Mouse (Mus musculus) thymus, adult 2 months (tissue): ENCODE measurements at regions not wholly inside any gene's neighbourhood (a gene's known extent, or its start where the extent isn't known, plus 50 kb on each side); places are given as distances from the start of the nearest gene placed in this dataset.
A peak's percentile ranks its signal among the peaks of the same experiment; 100 is the strongest.

Experiments
- DNase-seq: peaks from one replicate; pipeline ENCODE4 v3.0.0; 2021
- H3K27ac ChIP-seq: fragments of 200-500 bp; 2 replicates; pipeline ENCODE4 v1.5.1; 2012; ENCODE audit warnings: low read length, control low read depth; ENCODE audit not compliant: control insufficient read depth, insufficient read depth
- H3K27me3 ChIP-seq: fragments of 200-500 bp; 2 replicates; pipeline ENCODE4 v1.6.1; 2012; ENCODE audit warnings: mild to moderate bottlenecking, low read length, moderate library complexity, mixed read lengths; ENCODE audit not compliant: control insufficient read depth, insufficient read depth
- H3K36me3 ChIP-seq: fragments of 200-500 bp; 2 replicates; pipeline ENCODE4 v1.6.1; 2012; ENCODE audit warnings: mild to moderate bottlenecking, low read length, moderate library complexity; ENCODE audit not compliant: control insufficient read depth, insufficient read depth
- H3K4me1 ChIP-seq: fragments of 200-500 bp; replicated peaks from 2 replicates; pipeline ENCODE4 v1.6.1; 2012; ENCODE audit warnings: low read length; ENCODE audit not compliant: control insufficient read depth, insufficient read depth
- H3K4me3 ChIP-seq: fragments of 200-500 bp; 2 replicates; pipeline ENCODE4 v1.5.1; 2012; ENCODE audit warnings: mild to moderate bottlenecking, low read length, control low read depth, moderate library complexity; ENCODE audit not compliant: control insufficient read depth, insufficient read depth
- CTCF ChIP-seq: fragments of 200-500 bp; IDR thresholded peaks from 2 replicates; pipeline ENCODE4 v1.5.1; 2012; ENCODE audit warnings: mild to moderate bottlenecking, control low read depth, low read length, moderate library complexity, borderline replicate concordance; ENCODE audit not compliant: control insufficient read depth, poor library complexity, insufficient read depth; ENCODE audit errors: extremely low read depth
- POLR2A ChIP-seq: fragments of 200-500 bp; IDR thresholded peaks from 2 replicates; pipeline ENCODE4 v1.6.1; 2012; ENCODE audit warnings: mild to moderate bottlenecking, low read length, control low read depth, moderate library complexity; ENCODE audit not compliant: control insufficient read depth, poor library complexity, insufficient read depth; ENCODE audit errors: extremely low read depth
- WGBS: fragments of 180-500 bp; shearing (Covaris S2); methylation state at CpG from one replicate; pipeline ENCODE4 v1.1.7; 2018; 5-methylcytosine and 5-hydroxymethylcytosine counted together

DNA sequence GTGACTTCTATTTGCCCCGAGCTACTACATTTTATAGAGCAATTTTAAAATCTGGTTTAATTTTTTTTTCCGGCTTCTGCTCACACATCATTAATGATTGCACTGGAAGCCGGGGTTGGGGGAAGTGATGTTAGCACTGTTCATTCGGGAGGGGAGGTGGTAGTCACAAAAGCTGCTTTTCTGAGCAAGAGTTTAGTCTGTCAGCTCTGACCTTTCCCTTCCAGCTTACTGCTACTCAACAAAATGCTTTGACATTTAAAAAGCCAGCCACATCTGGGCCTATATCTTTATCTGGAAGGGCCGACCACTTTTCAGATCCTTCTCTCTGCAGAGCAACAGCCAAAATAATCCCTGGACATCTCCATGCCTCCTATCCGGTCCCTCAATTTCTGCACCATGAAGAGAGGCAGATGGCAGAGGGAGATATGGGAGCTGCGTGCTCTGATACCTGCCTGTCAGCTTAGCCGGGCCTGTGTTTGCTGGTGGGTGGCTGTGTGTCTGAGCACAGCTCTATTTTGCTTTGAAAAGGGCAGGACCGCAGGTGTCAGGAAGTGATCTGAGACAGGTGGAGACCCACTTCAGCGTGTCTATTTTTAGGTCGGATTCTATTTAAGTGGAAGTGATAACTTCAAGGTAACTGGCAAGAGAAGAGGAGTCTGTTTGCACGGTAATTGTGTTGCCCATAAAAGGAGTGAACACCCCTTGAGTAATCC is 63.1 kb downstream of the Kcnf1 start:
- H3K4me1 ChIP-seq, result peaks cover 7% of the 10 kb centered on the region
- 68% methylated on average over 12 of the region's 12 CpGs for WGBS
- TF ChIP-seq CTCF, result no peak
- TF ChIP-seq POLR2A, result no peak
- no peaks in the 10 kb centered on the region for H3K36me3 ChIP-seq
- peak; percentile 7 for DNase-seq
- H3K27me3 ChIP-seq, result no peaks in the 10 kb centered on the region
- no peak overlapping the region for H3K4me3 ChIP-seq
- peak overlapping the region; percentile 2 for H3K27ac ChIP-seq

- H3K4me3 ChIP-seq, result no peak overlapping the region
- no peaks in the 10 kb centered on the region for H3K36me3 ChIP-seq
- TF ChIP-seq POLR2A (no peak), CTCF (no peak)
- no peak for DNase-seq
- H3K27ac ChIP-seq, result no peak overlapping the region
- WGBS, result 91% methylated on average over 7 of the region's 7 CpGs
- no peaks in the 10 kb centered on the region for H3K27me3 ChIP-seq
- H3K4me1 ChIP-seq, result peaks cover 7% of the 10 kb centered on the region
Observed at GRCm38 (mm10) chr12:17112781-17113464, 63.8 kb downstream of the Kcnf1 start.

DNA sequence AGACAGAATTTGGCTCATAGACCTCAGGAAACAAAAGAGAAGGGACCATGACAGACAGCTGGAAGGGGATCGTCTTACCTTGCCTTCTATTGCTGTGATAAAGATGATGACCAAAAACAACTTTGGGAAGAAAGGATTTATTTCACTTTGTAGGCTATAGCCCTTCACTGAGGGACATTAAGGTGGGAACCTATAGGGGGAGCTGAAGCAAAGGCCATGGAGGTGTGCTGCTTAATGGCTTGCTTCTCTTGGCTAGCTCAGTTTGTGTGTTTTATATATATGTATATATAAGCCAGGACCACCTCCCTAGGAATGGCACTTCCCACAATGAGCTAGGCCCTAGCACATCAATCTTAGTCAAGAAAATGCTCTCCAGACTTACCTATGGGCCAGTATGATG is 70.5 kb downstream of the Kcnf1 start:
- Histone ChIP-seq H3K4me1 (no peaks in the 10 kb centered on the region), H3K27ac (no peak overlapping the region), H3K4me3 (no peak overlapping the region), H3K27me3 (no peaks in the 10 kb centered on the region), H3K36me3 (no peaks in the 10 kb centered on the region)
- TF ChIP-seq CTCF (no peak), POLR2A (no peak)
- DNase-seq, result no peak
- 91% methylated on average over 1 of the region's 1 CpGs for WGBS

GRCm38 (mm10) chr12:17105057-17105712 is 71.5 kb downstream of the Kcnf1 start:
- H3K4me3 ChIP-seq, result no peak overlapping the region
- no peaks in the 10 kb centered on the region for H3K36me3 ChIP-seq
- no peak for TF ChIP-seq CTCF
- TF ChIP-seq POLR2A, result no peak

GRCm38 (mm10) chr12:17101842-17102241 is 74.8 kb downstream of the Kcnf1 start:
- WGBS, result 92% methylated on average over 3 of the region's 3 CpGs
- Histone ChIP-seq H3K4me3 (no peak overlapping the region), H3K27ac (no peak overlapping the region), H3K36me3 (no peaks in the 10 kb centered on the region), H3K27me3 (no peaks in the 10 kb centered on the region), H3K4me1 (no peaks in the 10 kb centered on the region)
- DNase-seq, result no peak
- TF ChIP-seq CTCF (no peak), POLR2A (no peak)

More at GRCm38 (mm10) chr12:17105057-17105712, 71.5 kb downstream of the Kcnf1 start:
- H3K4me1 ChIP-seq, result no peaks in the 10 kb centered on the region
- H3K27ac ChIP-seq, result no peak overlapping the region
- WGBS, result 69% methylated on average over 6 of the region's 6 CpGs
- H3K27me3 ChIP-seq, result no peaks in the 10 kb centered on the region
- DNase-seq, result no peak

DNA sequence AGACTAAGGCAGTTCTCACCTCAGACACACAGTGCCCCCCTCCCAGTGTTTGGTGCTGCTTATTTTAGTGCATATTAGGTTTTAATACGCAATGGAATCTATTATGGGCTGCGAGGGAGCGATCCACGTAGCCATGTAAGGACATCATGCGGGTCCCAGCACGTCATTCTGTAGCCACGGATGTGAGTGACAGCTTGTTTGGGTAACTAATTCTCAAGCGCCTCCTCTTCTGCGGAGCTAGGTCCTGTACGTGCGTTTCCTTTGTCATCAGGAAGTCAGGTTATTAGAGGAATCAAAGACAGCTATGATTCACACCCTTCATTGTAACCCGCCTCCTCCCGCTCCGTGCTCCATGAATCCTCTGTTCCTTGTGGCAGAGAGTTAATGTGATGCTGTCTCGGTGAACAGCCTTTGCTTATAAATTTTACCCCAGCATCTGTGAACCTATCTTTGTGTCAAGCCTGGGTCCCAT is 78.9 kb downstream of the Kcnf1 start:
- Histone ChIP-seq H3K36me3 (no peaks in the 10 kb centered on the region), H3K4me1 (no peaks in the 10 kb centered on the region), H3K27me3 (no peaks in the 10 kb centered on the region), H3K4me3 (no peak overlapping the region), H3K27ac (no peak overlapping the region)
- DNase-seq, result no peak
- no peak for TF ChIP-seq CTCF
- no peak for TF ChIP-seq POLR2A
- 77% methylated on average over 15 of the region's 15 CpGs for WGBS
